Mouse (Mus musculus): ENCODE measurements around the gene Coq8a. TPM values are rescaled to one million over a fixed set of nuclear protein-coding genes. Genes with fewer than 3 reads are reported as not detected.

Gene Coq8a
- polyA plus RNA-seq, 1 experiment: 37.6 TPM

- DNase-seq: no peak
- 92% methylated on average over 2 of the region's 2 CpGs for WGBS
- no peaks in the 10 kb centered on the region for H3K4me1 ChIP-seq (ENCODE audit: control insufficient read depth, insufficient read depth, low read length)
- TF ChIP-seq CTCF (IDR thresholded peaks at IDR 0.05; ENCODE audit: insufficient read depth, low read length): no peak
- no peak for TF ChIP-seq POLR2A (IDR thresholded peaks at IDR 0.05; ENCODE audit: borderline replicate concordance, extremely low read depth, low read depth, low read length)
- no peak overlapping the region for H3K4me3 ChIP-seq (replicated peaks; ENCODE audit: extremely low read depth, low read depth, low read length)
These were observed 19.6 kb downstream of the Coq8a start for GRCm38 (mm10) chr1:180179840-180180239.

DNA sequence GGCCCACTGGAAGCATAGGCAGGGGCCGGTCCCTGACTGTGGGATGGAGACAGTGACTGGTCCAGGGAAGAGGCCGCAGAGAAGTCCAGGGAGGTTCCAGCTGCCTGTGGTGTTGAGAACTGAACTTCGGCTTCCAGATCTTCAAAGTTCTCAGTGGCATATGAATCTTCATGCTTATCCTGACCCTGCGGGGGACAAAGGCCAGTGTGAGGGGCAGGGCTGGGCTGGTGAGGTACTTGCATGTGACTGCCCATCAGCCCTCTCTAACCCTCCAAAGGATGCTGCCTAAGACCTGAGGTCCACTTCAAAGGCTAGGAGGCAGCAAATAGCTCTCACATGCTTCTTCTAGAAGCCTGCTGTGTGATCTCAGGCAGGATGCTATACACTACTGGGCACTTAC lies 20.3 kb downstream of the Coq8a start:
- no peak for DNase-seq
- no peak overlapping the region for H3K4me3 ChIP-seq (replicated peaks; ENCODE audit: extremely low read depth, low read depth, low read length)
- 95% methylated on average over 4 of the region's 4 CpGs for WGBS
- TF ChIP-seq CTCF (IDR thresholded peaks at IDR 0.05; ENCODE audit: insufficient read depth, low read length) (no peak), POLR2A (IDR thresholded peaks at IDR 0.05; ENCODE audit: borderline replicate concordance, extremely low read depth, low read depth, low read length) (no peak)
- H3K4me1 ChIP-seq (ENCODE audit: control insufficient read depth, insufficient read depth, low read length): no peaks in the 10 kb centered on the region

- TF ChIP-seq POLR2A (IDR thresholded peaks at IDR 0.05; ENCODE audit: borderline replicate concordance, extremely low read depth, low read depth, low read length): no peak
- no peak for TF ChIP-seq CTCF (IDR thresholded peaks at IDR 0.05; ENCODE audit: insufficient read depth, low read length)
- DNase-seq: no peak
- Histone ChIP-seq H3K4me3 (replicated peaks; ENCODE audit: extremely low read depth, low read depth, low read length) (no peak overlapping the region), H3K4me1 (ENCODE audit: control insufficient read depth, insufficient read depth, low read length) (no peaks in the 10 kb centered on the region)
- WGBS: 79% methylated on average over 9 of the region's 9 CpGs
These were observed 21.1 kb downstream of the Coq8a start for GRCm38 (mm10) chr1:180178340-180178739.

GRCm38 (mm10) chr1:180176784-180177183 lies 22.6 kb downstream of the Coq8a start:
- DNase-seq: no peak
- TF ChIP-seq CTCF (IDR thresholded peaks at IDR 0.05; ENCODE audit: insufficient read depth, low read length) (no peak), POLR2A (IDR thresholded peaks at IDR 0.05; ENCODE audit: borderline replicate concordance, extremely low read depth, low read depth, low read length) (no peak)
- Histone ChIP-seq H3K4me3 (replicated peaks; ENCODE audit: extremely low read depth, low read depth, low read length) (no peak overlapping the region), H3K4me1 (ENCODE audit: control insufficient read depth, insufficient read depth, low read length) (no peaks in the 10 kb centered on the region)
- 14% methylated on average over 1 of the region's 1 CpGs for WGBS

- Histone ChIP-seq H3K4me1 (ENCODE audit: control insufficient read depth, insufficient read depth, low read length) (no peaks in the 10 kb centered on the region), H3K4me3 (replicated peaks; ENCODE audit: extremely low read depth, low read depth, low read length) (no peak overlapping the region)
- no peak for DNase-seq
- TF ChIP-seq POLR2A (IDR thresholded peaks at IDR 0.05; ENCODE audit: borderline replicate concordance, extremely low read depth, low read depth, low read length) (no peak), CTCF (IDR thresholded peaks at IDR 0.05; ENCODE audit: insufficient read depth, low read length) (no peak)
- WGBS: 64% methylated on average over 8 of the region's 8 CpGs
These were observed 23.8 kb downstream of the Coq8a start for GRCm38 (mm10) chr1:180175635-180176034.

DNA sequence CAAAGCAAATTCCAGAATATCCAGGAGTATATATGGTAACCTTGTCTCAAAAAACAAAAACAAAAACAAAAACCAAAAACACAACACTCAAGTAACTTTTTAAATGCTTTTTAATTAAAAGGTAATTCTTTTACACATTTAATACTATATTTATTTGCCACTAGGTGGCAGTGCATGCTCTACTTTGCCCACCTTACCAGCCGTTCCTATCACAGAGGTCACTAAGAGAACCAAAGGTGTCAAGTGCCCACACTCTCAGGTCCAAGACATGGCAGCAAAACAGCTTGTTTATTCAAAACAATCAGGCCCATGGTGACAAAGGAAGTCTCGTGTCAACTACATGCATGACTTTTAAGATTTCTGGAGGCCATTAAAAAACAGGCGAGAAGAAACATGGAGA lies 24.2 kb downstream of the Coq8a start:
- peak; percentile 55; the same call in 1 of the 2 replicates for TF ChIP-seq CTCF (IDR thresholded peaks at IDR 0.05; ENCODE audit: insufficient read depth, low read length)
- TF ChIP-seq POLR2A (IDR thresholded peaks at IDR 0.05; ENCODE audit: borderline replicate concordance, extremely low read depth, low read depth, low read length): no peak
- 35% methylated on average over 3 of the region's 3 CpGs for WGBS
- H3K4me3 ChIP-seq (replicated peaks; ENCODE audit: extremely low read depth, low read depth, low read length): no peak overlapping the region
- DNase-seq: no peak
- H3K4me1 ChIP-seq (ENCODE audit: control insufficient read depth, insufficient read depth, low read length): no peaks in the 10 kb centered on the region

GRCm38 (mm10) chr1:180174718-180175117 lies 24.7 kb downstream of the Coq8a start:
- WGBS: 48% methylated on average over 6 of the region's 6 CpGs
- no peak for TF ChIP-seq POLR2A (IDR thresholded peaks at IDR 0.05; ENCODE audit: borderline replicate concordance, extremely low read depth, low read depth, low read length)
- TF ChIP-seq CTCF (IDR thresholded peaks at IDR 0.05; ENCODE audit: insufficient read depth, low read length): no peak
- no peak for DNase-seq
- no peak overlapping the region for H3K4me3 ChIP-seq (replicated peaks; ENCODE audit: extremely low read depth, low read depth, low read length)
- no peaks in the 10 kb centered on the region for H3K4me1 ChIP-seq (ENCODE audit: control insufficient read depth, insufficient read depth, low read length)

DNA sequence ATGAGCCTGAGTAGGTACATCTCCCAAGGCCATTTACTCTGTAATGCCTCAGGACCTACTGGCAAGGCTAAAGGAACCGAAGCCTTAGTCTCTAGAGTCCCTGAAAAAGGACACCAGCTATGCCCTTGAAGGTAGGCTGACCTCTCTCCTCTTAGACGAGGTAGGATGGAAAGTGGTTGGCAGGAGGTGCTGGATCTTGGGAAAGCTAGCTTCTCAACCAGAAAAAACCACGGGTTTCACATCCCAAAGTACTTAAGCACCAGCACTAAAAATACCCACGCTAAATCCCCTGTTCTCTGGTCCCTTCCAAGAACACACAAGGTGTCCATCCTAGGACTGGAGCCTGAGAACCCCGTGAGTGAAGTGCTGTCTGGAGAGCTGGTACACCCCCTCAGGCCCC lies 26.4 kb downstream of the Coq8a start:
- Histone ChIP-seq H3K4me1 (ENCODE audit: control insufficient read depth, insufficient read depth, low read length) (no peaks in the 10 kb centered on the region), H3K4me3 (replicated peaks; ENCODE audit: extremely low read depth, low read depth, low read length) (no peak overlapping the region)
- no peak for TF ChIP-seq CTCF (IDR thresholded peaks at IDR 0.05; ENCODE audit: insufficient read depth, low read length)
- TF ChIP-seq POLR2A (IDR thresholded peaks at IDR 0.05; ENCODE audit: borderline replicate concordance, extremely low read depth, low read depth, low read length): no peak
- WGBS: 80% methylated on average over 5 of the region's 5 CpGs
- DNase-seq: no peak

DNA sequence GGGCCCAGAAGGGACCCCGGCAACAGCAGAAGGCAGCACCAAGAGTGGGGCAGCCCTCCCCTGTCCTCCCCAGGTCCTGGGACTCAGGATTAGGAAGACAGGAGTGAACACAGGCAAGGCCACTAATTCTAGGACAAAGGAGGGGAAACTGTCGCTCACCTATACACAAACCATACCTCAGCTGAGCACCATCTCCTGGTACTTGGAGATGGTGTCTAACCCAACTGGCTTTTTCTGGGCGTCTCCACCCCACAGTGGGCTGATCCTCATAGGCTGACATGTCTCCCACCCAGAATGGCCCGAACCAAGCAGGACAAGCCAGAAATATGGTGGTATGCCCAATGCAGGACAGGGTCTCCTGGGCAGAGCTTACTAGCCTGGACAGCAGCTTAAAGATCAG lies 26.8 kb downstream of the Coq8a start:
- no peak for TF ChIP-seq POLR2A (IDR thresholded peaks at IDR 0.05; ENCODE audit: borderline replicate concordance, extremely low read depth, low read depth, low read length)
- no peak for TF ChIP-seq CTCF (IDR thresholded peaks at IDR 0.05; ENCODE audit: insufficient read depth, low read length)
- Histone ChIP-seq H3K4me3 (replicated peaks; ENCODE audit: extremely low read depth, low read depth, low read length) (no peak overlapping the region), H3K4me1 (ENCODE audit: control insufficient read depth, insufficient read depth, low read length) (no peaks in the 10 kb centered on the region)
- DNase-seq: no peak
- 87% methylated on average over 4 of the region's 4 CpGs for WGBS

DNA sequence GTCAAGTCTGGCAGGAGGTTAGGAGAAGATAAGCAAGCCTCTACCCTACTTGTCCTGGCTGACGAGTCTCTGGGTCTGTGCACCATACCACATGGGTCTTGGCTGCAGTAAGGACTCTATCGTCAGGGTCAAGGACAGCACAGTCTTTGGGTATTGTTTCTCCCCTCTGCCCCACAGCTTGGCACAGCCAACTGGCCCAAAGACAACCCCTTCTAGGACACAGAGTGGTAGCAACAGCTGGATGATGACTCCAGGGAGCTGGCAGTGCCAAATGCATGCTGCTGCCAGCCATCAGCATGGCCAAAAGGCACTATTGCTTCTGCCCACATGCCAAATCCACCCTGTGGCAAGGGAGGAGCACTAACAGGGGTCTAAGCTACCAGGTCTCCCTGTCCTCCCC lies 27.5 kb downstream of the Coq8a start:
- DNase-seq: no peak
- 69% methylated on average over 2 of the region's 2 CpGs for WGBS
- no peak overlapping the region for H3K4me3 ChIP-seq (replicated peaks; ENCODE audit: extremely low read depth, low read depth, low read length)
- no peaks in the 10 kb centered on the region for H3K4me1 ChIP-seq (ENCODE audit: control insufficient read depth, insufficient read depth, low read length)
- TF ChIP-seq POLR2A (IDR thresholded peaks at IDR 0.05; ENCODE audit: borderline replicate concordance, extremely low read depth, low read depth, low read length): no peak
- no peak for TF ChIP-seq CTCF (IDR thresholded peaks at IDR 0.05; ENCODE audit: insufficient read depth, low read length)

Data from lung, adult 2 months (tissue).